Mouse (Mus musculus) liver, adult 2 months (tissue): ENCODE data around the gene Apex1.

ENCODE experiments used
- CTCF ChIP-seq: fragments of 200-500 bp; IDR thresholded peaks from 2 replicates; pipeline ENCODE4 v1.5.1; 2011; ENCODE audit warnings: low read depth, low read length, control low read depth
- POLR2A ChIP-seq: fragments of 200-500 bp; IDR thresholded peaks from 2 replicates; pipeline ENCODE4 v1.6.1; 2011; ENCODE audit warnings: low read length, control low read depth; ENCODE audit not compliant: insufficient read depth; ENCODE audit errors: extremely low read depth

DNA sequence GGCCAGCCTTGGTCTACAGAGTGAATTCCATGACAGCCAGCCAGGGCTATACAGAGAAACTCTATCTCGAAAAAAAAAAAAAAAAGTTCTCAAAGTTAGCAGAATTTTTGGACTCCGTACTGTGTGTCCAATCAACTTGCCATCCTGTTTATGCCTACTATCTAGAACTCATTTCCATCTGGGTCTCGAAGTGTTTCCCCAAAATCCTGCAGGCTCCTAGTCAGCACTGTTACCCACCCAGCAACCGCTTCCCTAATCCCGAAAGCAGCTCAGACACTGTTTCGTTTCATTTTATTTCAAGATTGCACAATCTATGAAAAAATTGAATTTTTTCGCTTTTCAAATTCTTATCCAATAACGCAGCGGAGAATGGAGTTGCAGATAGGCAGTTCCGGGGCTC, 30.7 kb downstream of the Apex1 start:
- TF ChIP-seq CTCF (no peak), POLR2A (no peak)
